Mouse (Mus musculus): ENCODE data around the gene Hand2. TPM values are rescaled to one million over a fixed set of nuclear protein-coding genes. Genes with fewer than 3 reads are reported as not detected.

Hand2 gene
- total RNA-seq (2021) = 31.1 and 40.4 TPM in 2 replicates
- long read RNA-seq, transcript Hand2-201 (2 exons, 2,351 nt) = major isoform, 22 of 24 reads
- long read RNA-seq, partial matches to known transcripts = 0 of 24 reads
- long read RNA-seq, other reads (novel, unspliced or antisense) = 2 of 24 reads

DNA sequence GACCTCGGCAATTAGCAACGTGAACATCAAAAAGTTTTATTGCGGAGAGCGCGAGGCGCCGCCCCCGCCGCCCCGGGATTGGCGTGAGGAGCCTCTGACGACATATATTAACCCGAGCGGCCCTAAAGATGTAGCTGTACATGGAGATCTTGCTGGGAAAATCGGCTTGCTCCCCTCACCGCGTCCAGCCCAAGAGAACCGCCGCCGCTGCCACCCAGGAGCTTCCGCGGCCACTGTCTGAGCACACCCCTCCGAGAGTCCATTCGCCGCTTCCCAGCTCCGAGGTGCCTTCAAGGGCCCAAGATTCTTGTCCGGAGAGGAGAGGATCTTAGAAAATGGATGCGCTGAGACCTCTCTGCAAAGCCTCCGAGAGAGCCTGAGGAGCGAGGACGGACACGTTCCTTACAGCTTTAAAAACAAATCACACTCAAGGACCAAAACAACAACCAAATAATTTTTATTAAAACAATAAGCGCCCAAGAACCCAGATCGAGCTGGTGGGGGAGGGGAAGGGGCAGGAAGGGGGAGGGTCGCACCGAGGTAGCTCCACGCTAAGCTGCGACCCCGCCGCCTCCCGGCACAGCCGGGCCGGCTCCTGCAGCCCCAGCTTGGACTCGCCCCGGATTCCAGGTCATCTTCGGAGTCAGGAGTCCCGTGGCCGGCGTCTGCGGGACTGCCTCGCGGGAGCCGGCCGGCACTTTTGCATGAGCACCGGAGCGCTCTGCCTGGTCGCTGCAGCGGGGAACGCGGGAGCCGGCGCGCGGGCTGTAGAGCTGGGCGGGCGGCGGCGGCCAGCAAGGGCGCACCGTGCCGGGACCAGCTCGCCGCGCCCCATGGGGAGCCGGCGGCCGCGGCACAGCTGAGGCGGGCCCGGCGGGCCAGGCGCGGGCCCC is at the start of gene Hand2:
Gene Hand2, plus strand, starts transcription at position 133 of the 893 bp plus-strand sequence.
- peak; percentile 38 for DNase-seq

DNA sequence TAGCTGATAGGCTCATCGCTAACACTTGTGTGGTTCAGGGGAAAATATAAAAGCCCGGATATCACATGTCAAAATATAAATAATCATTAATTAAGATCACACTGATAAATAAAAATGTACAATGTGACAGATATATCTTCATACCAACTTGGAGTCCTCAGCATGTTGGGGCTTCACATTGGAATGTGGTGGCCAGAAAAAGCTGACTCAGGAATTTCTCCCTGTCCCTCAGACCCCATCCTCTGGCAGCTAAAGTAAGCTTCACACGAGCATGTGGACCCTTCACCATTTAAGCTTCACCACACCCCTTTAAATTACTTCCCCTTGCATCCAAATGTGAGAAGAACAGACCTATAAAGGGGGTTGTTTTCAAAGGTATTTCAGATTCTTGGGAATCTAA is 47.7 kb upstream of the Hand2 start:
- DNase-seq = no peak

DNA sequence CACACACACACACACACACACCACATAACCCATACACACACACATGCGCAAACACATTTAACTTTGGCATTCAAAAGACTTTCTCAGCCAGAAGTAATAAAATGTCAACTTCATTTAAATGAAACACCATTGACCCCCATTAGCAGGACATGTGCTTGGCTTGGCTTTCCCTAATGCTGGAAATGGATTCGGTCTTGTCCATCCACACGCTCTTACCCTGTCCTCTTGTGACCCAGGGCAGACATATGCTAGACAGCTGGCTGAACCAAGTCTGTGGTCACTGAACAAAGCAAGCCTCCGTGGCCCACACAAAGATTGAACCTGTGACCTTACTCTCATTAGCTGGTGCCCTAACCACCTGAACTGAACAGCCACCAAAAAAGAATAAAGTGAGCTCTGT is 27.3 kb upstream of the Hand2 start:
- no peak for DNase-seq

DNA sequence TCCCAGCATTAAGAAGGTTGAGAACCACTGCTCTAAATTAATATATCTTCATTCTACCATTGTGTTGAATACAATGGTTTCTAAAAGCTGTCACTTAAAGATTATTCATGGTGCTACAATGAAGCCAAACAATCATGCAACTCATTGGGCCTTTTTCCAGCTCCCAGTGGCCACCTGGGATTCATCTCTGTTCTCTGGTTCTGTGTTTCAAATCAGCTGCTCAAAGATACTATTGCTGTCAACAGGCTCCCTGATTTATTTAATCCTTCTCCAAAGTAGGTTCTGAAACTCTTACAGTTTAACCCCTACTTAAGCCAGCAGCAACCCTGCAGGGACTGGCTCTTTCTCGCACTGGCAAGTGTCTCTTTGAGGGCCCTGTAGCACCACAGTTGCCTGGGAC is 17.3 kb upstream of the Hand2 start:
- DNase-seq = no peak

DNA sequence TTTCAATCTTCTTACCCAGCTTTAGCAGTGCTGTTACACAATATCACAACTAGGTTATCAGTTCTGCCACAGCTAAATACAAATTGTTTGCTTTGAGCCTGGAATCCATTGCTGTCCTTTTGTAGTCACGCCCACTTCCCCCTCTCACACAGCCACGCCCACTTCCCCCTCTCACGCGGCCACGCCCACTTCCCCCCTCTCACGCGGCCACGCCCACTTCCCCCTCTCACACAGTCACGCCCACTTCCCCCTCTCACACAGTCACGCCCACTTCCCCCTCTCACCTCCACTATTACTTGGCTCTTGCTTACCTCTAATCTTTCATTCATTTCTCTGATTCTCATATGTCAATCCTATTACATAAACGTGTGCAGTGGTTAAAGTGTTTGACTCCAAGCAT is 15.8 kb upstream of the Hand2 start:
- no peak for DNase-seq

DNA sequence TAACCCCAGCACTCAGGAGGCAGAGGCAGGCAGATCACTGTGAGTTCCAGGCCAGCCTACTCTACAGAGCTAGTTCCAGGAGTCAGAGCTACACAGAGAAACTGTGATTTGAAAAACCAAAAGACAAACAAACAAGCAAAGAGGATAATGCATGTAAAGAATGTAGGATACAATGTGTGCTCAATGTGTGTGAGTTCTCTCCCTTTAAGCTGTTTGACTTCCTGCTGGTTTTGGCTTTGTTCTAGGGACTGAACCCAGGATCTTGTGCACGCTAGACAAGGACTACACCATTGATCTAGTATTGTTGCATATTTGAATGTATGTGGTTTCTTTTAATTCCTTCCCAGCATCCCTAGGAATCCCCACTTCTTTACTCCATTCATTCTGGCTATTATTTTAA is 14.3 kb upstream of the Hand2 start:
- no peak for DNase-seq

DNA sequence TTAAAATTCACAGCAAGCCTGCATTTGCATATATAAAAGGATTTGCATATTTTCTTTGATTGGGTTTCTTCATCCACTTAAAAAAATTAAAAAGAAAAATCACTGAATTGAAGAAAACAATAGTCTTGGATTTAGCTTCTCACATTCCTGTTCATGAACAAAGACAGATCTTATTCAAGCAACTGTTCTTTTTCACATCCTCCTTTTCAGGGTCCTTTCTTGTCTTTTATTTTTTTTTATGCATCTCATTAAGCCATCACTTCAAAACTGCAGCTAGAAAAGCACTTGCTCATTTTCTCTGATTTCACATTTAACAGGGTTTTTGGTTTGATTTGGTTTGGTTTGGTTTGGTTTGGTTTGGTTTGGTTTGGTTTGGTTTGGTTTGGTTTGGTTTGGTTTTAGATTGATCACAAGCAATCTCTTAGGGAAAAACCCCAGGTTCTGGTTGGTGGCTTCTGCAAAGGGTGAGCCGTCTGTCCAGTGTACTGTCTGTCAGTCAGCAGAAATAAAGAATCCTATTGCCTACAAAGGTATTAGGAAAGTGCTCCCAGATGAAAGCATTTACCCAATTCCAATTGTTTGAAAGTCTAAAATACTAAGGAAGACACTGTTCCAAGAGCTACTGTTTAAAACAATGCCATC is 10.8 kb upstream of the Hand2 start:
- no peak for DNase-seq

DNA sequence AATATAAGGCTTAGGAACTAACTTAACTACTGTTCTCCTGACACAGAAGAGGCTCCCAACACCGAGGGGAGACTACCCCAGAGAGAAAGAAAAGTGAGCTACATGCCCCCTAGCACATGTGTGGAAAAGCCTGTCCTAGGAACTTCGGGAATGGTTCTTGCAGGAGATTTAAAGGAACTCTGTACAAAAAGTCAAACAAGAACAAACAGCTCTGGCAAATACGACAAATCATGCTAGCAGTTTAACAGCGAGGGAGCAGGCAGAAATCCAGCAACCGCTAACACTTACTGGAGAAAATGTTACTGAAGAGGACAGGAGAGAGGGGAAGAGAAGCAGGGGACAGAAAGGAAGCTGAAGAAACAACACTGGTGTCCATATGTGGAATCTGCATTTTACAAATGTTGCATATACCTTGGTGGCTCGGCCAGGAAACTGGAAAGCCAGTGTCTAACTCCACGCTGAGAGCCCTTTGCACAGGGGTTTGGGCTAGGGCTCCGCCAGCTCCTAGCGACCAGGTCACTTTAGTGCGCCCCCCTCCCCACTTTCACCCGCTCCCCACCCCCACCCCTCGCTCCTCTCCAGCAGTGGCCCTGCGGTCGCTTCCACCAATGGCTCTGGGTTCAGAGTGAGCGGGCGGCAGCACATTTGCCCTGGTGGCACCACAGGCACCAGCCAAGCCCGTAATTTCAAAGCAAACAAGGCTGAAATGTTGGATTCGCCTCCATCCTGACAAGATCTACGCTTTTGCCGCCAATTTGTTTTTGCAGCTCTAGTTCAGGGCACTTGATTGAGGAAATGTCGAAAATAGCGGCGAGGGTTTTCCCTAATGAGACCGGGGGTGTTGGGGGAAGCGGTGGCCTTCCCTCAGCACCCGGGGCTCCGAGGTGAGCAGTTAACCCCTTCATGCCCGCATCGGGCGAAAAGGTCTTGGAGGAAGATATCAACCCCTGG is 8.5 kb upstream of the Hand2 start:
- no peak for DNase-seq

DNA sequence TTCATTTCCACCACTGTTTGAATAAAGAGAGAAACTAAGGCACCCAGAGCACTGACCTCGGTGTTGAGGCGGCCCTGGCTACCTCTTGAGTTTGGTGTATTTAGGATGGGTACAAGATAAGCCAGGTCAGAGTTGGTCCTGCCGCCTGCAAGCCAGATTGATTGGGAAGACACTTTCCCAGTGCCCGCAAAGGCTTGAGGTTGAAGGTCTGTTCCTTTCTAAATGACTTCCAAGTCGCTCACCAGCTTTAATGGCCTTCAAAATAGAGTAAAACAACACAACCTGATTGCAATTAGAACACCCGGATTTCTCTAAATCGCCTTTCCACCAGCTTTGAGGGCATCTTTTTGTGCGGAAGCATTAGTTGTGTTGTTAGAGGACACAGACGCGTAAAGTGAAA is 7.2 kb upstream of the Hand2 start:
- DNase-seq = no peak

DNA sequence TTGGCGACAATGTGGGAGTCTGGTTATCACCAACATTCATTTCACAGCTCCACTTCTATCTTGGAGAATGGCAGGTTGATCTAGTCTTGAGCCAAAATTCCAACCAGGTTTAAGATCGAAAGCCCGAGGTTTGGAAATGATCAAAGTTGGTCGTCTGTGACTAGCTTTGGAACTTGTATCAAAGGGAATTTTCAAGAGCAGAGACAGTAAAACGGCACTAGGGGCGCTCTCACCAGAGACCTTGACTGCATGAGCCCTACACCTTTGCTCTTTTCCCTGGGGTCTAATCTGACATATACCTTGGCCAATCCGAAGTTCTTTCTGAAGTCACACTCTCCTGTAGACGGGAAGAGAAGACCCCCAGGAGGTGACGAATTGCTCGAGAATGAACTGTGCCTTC is 6.6 kb upstream of the Hand2 start:
- no peak for DNase-seq

DNA sequence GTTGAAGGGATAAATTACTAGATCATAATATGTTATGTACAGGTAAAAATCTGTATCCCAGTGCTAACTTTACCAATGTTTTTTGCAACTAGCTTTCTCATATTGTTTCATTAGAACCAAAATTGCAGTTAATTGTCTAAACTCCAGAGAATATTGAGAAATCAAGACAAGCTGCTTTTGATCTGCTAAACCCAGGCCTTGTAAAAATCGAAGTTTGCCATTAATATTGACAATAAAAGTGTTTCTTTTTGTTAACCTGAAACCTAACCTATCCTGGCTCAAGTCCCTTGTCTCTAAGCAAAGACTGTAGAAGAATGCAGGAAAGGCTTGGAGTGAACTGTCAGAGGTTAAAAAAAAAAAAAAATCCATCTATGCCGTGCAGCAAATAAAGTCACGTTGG is 5.3 kb upstream of the Hand2 start:
- no peak for DNase-seq

DNA sequence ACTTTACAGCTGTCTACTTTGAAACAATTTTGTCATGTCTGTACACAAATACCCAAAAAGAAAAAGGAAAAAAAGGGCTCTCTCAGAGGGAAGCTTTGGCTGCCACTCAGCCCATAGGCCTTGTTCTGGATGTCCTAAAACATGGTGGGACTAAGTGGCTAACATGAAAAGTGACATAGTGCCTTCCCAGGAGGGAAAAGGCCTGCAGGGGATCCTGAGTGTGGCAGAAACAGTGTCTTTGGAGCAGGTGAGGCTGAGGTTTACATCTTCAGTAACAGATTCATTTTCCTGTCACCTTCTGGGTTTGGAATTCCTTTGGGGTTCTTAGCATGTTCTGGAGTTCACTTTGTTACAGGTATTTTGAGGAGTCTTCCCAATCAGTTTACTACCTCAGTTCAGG is 3.7 kb upstream of the Hand2 start:
- DNase-seq = no peak

DNA sequence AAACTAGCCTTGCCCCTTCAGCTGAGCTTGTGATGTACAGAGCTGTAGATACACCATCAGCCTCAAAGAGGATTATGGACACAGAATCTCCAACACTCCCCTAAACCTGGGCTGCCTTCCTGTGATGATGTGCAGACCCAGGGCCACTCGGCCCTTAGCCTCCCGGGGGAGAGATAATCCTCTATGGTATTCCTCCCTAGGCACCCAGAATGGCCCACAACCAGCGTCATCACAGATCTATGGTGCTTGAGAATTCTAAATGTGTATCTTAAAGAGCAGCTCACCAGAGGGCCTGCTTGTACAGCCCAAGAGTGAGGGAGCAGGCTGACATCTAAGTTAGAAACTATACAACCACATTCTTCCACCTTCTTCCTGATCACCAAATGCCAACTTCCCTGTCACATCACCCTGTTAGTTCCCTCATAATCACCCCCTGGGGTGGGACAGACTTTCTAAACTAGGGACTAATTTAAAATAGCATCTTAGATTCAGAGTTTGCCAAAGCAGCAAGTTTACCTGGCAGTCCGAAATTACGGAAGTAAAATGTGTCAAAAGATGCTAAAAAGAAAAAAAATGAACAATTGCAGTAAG is 2.8 kb upstream of the Hand2 start:
- DNase-seq = no peak

DNA sequence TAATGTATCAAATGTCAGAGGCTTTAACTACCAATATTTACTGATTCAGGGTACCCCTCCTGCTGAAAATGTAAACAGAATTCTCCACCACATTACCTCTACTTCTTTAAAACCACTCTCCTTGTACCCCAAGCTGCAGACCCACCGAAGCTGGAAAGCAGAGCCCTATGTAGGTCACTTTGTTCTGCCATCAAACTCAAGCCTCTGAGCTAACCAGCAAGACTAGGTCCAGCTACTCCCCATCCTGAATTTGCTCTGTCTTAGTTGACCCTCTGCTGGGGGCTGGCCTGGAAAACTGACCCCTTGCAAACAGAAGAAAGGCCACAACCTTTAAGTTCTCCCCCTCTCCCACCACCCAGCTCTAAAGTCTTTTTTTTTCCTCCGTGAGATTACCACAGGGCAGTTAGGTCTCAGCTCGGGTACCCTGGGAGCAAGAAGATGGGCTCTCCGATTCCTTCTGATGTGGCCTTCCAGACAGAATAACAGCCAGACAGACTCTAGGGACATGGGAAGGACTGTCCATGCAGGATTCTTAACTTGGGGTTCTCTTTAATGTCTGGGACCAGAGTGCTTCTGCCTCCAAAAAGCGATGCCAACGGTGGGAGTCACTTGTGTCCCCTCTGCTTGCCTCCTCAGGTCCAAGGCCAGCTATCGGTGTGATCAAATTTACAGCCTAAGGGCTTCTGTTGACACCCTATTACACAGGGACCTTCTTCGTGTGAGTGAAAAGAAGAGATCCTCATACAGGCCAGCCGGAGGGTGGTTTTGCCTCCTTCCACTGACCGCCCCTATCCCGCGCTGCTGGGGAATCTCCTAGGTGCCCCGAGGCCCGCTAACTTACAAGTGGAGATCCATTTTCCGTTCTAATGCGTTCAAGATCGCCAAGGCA is 1.4 kb upstream of the Hand2 start:
- DNase-seq = no peak

DNA sequence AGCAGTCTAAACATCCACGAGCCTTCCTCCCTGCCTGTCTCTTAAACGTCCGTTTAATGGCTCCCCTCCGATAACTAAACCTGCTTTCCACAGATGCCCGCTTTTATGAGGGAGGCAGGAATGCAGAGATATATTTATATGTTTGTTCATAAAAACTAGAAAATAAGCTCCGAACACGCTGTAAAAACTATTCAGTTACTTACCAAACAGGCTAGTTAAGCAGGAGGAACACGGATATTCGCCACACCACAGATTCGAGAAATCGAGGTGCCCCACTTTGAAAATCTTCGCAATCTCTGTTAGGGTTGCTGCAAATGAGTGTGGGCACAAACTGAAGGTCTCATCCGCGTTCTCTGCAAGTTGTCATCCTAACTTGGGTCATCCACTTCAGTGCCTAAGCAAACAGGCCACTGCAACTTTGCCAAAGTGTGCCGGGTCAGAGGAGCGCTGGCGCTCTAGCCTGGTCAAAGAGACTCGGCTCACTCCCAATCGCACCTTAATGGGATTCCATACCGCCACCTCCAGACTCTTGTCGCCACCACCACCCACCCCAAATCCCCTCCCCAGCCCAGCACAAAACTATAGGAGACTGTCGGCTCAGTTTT is 700 bp upstream of the Hand2 start:
- no peak for DNase-seq

DNA sequence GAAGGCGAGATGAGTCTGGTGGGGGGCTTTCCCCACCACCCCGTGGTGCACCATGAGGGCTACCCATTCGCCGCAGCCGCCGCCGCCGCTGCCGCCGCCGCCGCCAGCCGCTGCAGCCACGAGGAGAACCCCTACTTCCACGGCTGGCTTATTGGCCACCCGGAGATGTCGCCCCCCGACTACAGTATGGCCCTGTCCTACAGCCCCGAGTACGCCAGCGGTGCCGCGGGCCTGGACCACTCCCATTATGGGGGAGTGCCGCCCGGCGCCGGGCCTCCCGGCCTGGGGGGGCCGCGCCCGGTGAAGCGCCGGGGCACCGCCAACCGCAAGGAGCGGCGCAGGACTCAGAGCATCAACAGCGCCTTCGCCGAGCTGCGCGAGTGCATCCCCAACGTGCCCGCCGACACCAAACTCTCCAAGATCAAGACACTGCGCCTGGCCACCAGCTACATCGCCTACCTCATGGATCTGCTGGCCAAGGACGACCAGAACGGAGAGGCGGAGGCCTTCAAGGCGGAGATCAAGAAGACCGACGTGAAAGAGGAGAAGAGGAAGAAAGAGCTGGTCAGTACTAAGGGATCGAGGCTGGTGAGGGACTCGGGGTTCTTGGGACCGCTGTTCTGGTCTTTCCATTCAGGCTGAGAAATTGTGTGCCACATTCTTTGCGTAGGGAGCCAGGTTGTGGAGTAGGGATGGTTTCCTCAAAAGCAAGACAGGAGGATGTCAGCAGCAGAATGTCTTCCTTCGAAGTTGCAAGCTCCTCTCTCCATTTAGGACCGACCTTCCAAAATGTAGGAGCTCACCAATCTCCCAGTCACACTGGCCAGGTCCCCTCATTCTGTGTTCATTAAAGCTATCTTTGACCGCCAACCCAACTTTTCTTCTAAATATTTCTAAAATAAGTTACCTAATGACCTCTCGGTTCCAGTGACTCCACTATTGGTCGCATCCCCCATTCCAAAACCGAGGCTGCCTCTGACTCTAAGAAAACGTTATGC is 1.4 kb downstream of the Hand2 start:
- DNase-seq = no peak

DNA sequence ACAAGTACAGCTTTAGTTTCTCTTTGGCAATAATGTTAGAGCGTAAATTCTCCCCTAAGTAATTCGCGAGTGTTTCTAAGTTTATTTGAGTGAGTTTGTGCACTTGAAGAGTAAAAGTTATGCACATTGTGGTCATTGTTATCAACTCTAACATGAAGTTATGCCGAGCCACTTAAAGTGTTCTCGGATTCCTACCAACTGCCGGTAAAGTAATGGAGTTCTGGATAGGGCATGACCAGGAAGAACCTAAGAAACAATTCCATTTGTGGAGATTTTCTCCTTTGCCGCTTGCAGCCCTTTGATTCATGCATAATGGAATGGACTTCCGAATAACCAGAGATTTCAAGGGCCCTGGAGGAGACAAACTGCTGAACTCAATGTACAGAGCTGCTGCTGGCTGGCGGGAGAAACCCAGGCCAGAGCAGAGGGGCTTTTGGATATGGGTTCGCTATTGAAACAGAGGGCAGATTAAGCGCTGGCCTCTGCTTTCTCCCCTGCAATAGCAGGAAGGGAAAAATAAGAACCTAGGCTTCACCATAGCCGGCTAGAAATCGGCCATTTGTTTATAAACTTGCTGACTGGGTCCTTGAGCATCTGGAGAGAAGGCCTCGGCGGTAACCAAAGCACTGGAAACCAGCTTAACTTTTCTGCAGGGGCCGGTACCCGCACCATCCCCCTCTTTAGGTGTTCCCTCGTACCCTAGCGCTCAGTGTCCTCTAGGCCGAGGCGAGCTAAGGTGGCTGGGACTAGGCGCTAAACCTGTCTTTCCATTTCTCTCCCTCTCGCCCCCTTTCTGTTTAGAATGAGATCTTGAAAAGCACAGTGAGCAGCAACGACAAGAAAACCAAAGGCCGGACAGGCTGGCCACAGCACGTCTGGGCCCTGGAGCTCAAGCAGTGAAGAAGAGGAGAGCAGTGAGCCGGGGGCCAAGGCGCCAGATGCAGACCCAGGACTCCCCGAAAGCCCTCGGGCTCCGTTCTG is 2.5 kb downstream of the Hand2 start:
- DNase-seq = no peak

DNA sequence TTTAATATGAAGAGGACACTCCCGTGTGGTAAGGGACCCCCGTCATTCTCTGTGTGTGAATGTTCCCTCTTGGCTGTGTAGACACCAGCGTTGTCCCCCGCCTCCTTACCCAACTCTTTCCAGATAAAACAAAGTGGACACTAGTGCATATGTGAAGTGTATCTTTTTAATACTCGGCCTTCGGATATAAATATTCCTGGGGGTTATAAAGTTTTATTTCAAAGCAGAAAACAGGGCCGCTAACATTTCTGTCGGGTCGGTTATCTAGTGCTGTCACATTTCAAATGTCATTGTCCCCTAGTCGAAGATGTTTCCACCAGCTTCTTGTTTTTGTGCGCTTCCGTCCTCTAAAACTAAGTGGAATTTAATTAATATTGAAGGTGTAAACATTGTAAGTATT is 3.3 kb downstream of the Hand2 start:
- DNase-seq = no peak

All from adrenal gland, postnatal 25 days (tissue).